Mouse (Mus musculus) spleen, adult 18-20 months (tissue): ENCODE measurements around the gene Bdh1.

Experiments
- DNase-seq, 2 experiments: peaks; one replicate each; pipeline ENCODE4 v3.0.0; 2022; ENCODE audit warnings: mixed read lengths in 2 of 2

Gene Bdh1

GRCm38 (mm10) chr16:31506665-31507456 is 84.8 kb downstream of the Bdh1 start:
- no peak for DNase-seq

- no peak for DNase-seq
These were observed 85.3 kb downstream of the Bdh1 start for GRCm38 (mm10) chr16:31507457-31507755.

- peak in 1 of 2 experiments; percentile 13 for DNase-seq
These were observed 85.9 kb downstream of the Bdh1 start for GRCm38 (mm10) chr16:31507794-31508526.
